Mouse (Mus musculus): ENCODE results near the gene Spata31d1d. TPM values are rescaled to one million over a fixed set of nuclear protein-coding genes. Genes with fewer than 3 reads are reported as not detected.
"Not testable (repeated sequence)": the region's sequence is repeated elsewhere in the genome, so short reads cannot be mapped to it uniquely, and the experiment has no call there.

Spata31d1d gene
- polyA plus RNA-seq, 1 experiment from 2014 or later, result not detected

GRCm38 (mm10) chr13:59726139-59726867 lies 5.2 kb downstream of the Spata31d1d start:
- Histone ChIP-seq H3K36me3 (ENCODE audit: control insufficient read depth, insufficient read depth, low read length) (no peaks in the 10 kb centered on the region), H3K27ac (ENCODE audit: low read depth, low read length) (no peak overlapping the region), H3K4me1 (ENCODE audit: control insufficient read depth, insufficient read depth, low read length) (no peaks in the 10 kb centered on the region), H3K4me3 (ENCODE audit: low read depth, low read length) (peak overlapping the region; percentile 8), H3K4me2 (peak overlapping the region; percentile 54), H3K9me3 (replicated peaks; ENCODE audit: control insufficient read depth, low read length) (no peaks in the 10 kb centered on the region), H3K9ac (ENCODE audit: low read depth, low read length) (0 out of 2 replicates have a peak overlapping the region, but pooled peaks have one; percentile 11), H3K27me3 (ENCODE audit: control insufficient read depth, insufficient read depth, low read length) (no peaks in the 10 kb centered on the region; the same call in 1 of the 2 replicates)
- 22% methylated on average over 28 of the region's 29 CpGs for WGBS (ENCODE audit: insufficient replicate concordance)
- no peak for ATAC-seq (replicated peaks; ENCODE audit: insufficient number of reproducible peaks, low FRiP score, low TSS enrichment)

GRCm38 (mm10) chr13:59722089-59722488 lies 9.5 kb downstream of the Spata31d1d start:
- H3K4me1 ChIP-seq (ENCODE audit: control insufficient read depth, insufficient read depth, low read length); H3K27me3 ChIP-seq (ENCODE audit: control insufficient read depth, insufficient read depth, low read length); H3K36me3 ChIP-seq (ENCODE audit: control insufficient read depth, insufficient read depth, low read length); ATAC-seq (replicated peaks; ENCODE audit: insufficient number of reproducible peaks, low FRiP score, low TSS enrichment); H3K9me3 ChIP-seq (replicated peaks; ENCODE audit: control insufficient read depth, low read length); H3K27ac ChIP-seq (ENCODE audit: low read depth, low read length); H3K4me3 ChIP-seq (ENCODE audit: low read depth, low read length); H3K4me2 ChIP-seq; H3K9ac ChIP-seq (ENCODE audit: low read depth, low read length): not testable (repeated sequence)
- WGBS (ENCODE audit: insufficient replicate concordance), result 76% methylated on average over 1 of the region's 1 CpGs

GRCm38 (mm10) chr13:59719475-59719874 lies 12.1 kb downstream of the Spata31d1d start:
- H3K9ac ChIP-seq (ENCODE audit: low read depth, low read length), result no peak overlapping the region
- H3K36me3 ChIP-seq (ENCODE audit: control insufficient read depth, insufficient read depth, low read length), result no peaks in the 10 kb centered on the region
- no peak overlapping the region for H3K27ac ChIP-seq (ENCODE audit: low read depth, low read length)
- H3K9me3 ChIP-seq (replicated peaks; ENCODE audit: control insufficient read depth, low read length), result no peaks in the 10 kb centered on the region
- H3K4me3 ChIP-seq (ENCODE audit: low read depth, low read length), result no peak overlapping the region
- ATAC-seq (replicated peaks; ENCODE audit: insufficient number of reproducible peaks, low FRiP score, low TSS enrichment), result no peak
- WGBS (ENCODE audit: insufficient replicate concordance), result 90% methylated on average over 1 of the region's 1 CpGs
- H3K4me1 ChIP-seq (ENCODE audit: control insufficient read depth, insufficient read depth, low read length), result peaks cover 6% of the 10 kb centered on the region; the same call in 1 of the 2 replicates
- no peak overlapping the region; the same call in 1 of the 2 replicates for H3K4me2 ChIP-seq
- no peaks in the 10 kb centered on the region for H3K27me3 ChIP-seq (ENCODE audit: control insufficient read depth, insufficient read depth, low read length)

GRCm38 (mm10) chr13:59718857-59719440 lies 12.6 kb downstream of the Spata31d1d start:
- not testable (repeated sequence) for H3K9ac ChIP-seq (ENCODE audit: low read depth, low read length); H3K27me3 ChIP-seq (ENCODE audit: control insufficient read depth, insufficient read depth, low read length); H3K9me3 ChIP-seq (replicated peaks; ENCODE audit: control insufficient read depth, low read length); H3K4me1 ChIP-seq (ENCODE audit: control insufficient read depth, insufficient read depth, low read length); H3K4me2 ChIP-seq; H3K27ac ChIP-seq (ENCODE audit: low read depth, low read length); H3K36me3 ChIP-seq (ENCODE audit: control insufficient read depth, insufficient read depth, low read length); H3K4me3 ChIP-seq (ENCODE audit: low read depth, low read length); ATAC-seq (replicated peaks; ENCODE audit: insufficient number of reproducible peaks, low FRiP score, low TSS enrichment)
- 36% methylated on average over 6 of the region's 6 CpGs for WGBS (ENCODE audit: insufficient replicate concordance)

GRCm38 (mm10) chr13:59713710-59714109 lies 17.8 kb downstream of the Spata31d1d start:
- Histone ChIP-seq H3K4me1 (ENCODE audit: control insufficient read depth, insufficient read depth, low read length) (no peaks in the 10 kb centered on the region), H3K4me2 (no peak overlapping the region), H3K9me3 (replicated peaks; ENCODE audit: control insufficient read depth, low read length) (no peaks in the 10 kb centered on the region), H3K27me3 (ENCODE audit: control insufficient read depth, insufficient read depth, low read length) (peaks cover 5% of the 10 kb centered on the region; the same call in 1 of the 2 replicates), H3K9ac (ENCODE audit: low read depth, low read length) (no peak overlapping the region), H3K36me3 (ENCODE audit: control insufficient read depth, insufficient read depth, low read length) (no peaks in the 10 kb centered on the region), H3K27ac (ENCODE audit: low read depth, low read length) (no peak overlapping the region), H3K4me3 (ENCODE audit: low read depth, low read length) (no peak overlapping the region)
- ATAC-seq (replicated peaks; ENCODE audit: insufficient number of reproducible peaks, low FRiP score, low TSS enrichment), result no peak
- 40% methylated on average over 3 of the region's 3 CpGs for WGBS (ENCODE audit: insufficient replicate concordance)

GRCm38 (mm10) chr13:59711984-59712383 lies 19.6 kb downstream of the Spata31d1d start, which contains the start of gene Spata31d1b:
Gene Spata31d1b (plus strand): TSS chr13:59712284.
- not testable (repeated sequence) for H3K9me3 ChIP-seq (replicated peaks; ENCODE audit: control insufficient read depth, low read length); H3K27ac ChIP-seq (ENCODE audit: low read depth, low read length); H3K36me3 ChIP-seq (ENCODE audit: control insufficient read depth, insufficient read depth, low read length); ATAC-seq (replicated peaks; ENCODE audit: insufficient number of reproducible peaks, low FRiP score, low TSS enrichment); H3K9ac ChIP-seq (ENCODE audit: low read depth, low read length); H3K27me3 ChIP-seq (ENCODE audit: control insufficient read depth, insufficient read depth, low read length); H3K4me3 ChIP-seq (ENCODE audit: low read depth, low read length); H3K4me2 ChIP-seq; H3K4me1 ChIP-seq (ENCODE audit: control insufficient read depth, insufficient read depth, low read length)
- WGBS (ENCODE audit: insufficient replicate concordance), result 67% methylated on average over 3 of the region's 3 CpGs

GRCm38 (mm10) chr13:59710230-59710629 lies 21.3 kb downstream of the Spata31d1d start, which contains the start of gene Spata31d1a:
Gene Spata31d1a (minus strand): TSS chr13:59710330.
- 80% methylated on average over 15 of the region's 15 CpGs for WGBS (ENCODE audit: insufficient replicate concordance)
- H3K27me3 ChIP-seq (ENCODE audit: control insufficient read depth, insufficient read depth, low read length), result peaks cover 5% of the 10 kb centered on the region; the same call in 1 of the 2 replicates
- no peak for ATAC-seq (replicated peaks; ENCODE audit: insufficient number of reproducible peaks, low FRiP score, low TSS enrichment)
- no peaks in the 10 kb centered on the region for H3K36me3 ChIP-seq (ENCODE audit: control insufficient read depth, insufficient read depth, low read length)
- no peak within 1 kb of the TSS for H3K9ac ChIP-seq (ENCODE audit: low read depth, low read length)
- H3K4me2 ChIP-seq, result no peak within 1 kb of the TSS
- H3K4me1 ChIP-seq (ENCODE audit: control insufficient read depth, insufficient read depth, low read length), result no peaks in the 10 kb centered on the region
- H3K9me3 ChIP-seq (replicated peaks; ENCODE audit: control insufficient read depth, low read length), result no peaks in the 10 kb centered on the region
- H3K27ac ChIP-seq (ENCODE audit: low read depth, low read length), result no peak within 1 kb of the TSS
- no peak within 1 kb of the TSS for H3K4me3 ChIP-seq (ENCODE audit: low read depth, low read length)

- no peaks in the 10 kb centered on the region; the same call in 1 of the 2 replicates for H3K27me3 ChIP-seq (ENCODE audit: control insufficient read depth, insufficient read depth, low read length)
- H3K4me3 ChIP-seq (ENCODE audit: low read depth, low read length), result no peak overlapping the region
- H3K4me1 ChIP-seq (ENCODE audit: control insufficient read depth, insufficient read depth, low read length), result peaks cover 7% of the 10 kb centered on the region
- 33% methylated on average over 12 of the region's 12 CpGs for WGBS (ENCODE audit: insufficient replicate concordance)
- no peak overlapping the region; the same call in 1 of the 2 replicates for H3K4me2 ChIP-seq
- no peak; the same call in 1 of the 2 replicates for ATAC-seq (replicated peaks; ENCODE audit: insufficient number of reproducible peaks, low FRiP score, low TSS enrichment)
- H3K9me3 ChIP-seq (replicated peaks; ENCODE audit: control insufficient read depth, low read length), result no peaks in the 10 kb centered on the region
- no peaks in the 10 kb centered on the region for H3K36me3 ChIP-seq (ENCODE audit: control insufficient read depth, insufficient read depth, low read length)
- H3K9ac ChIP-seq (ENCODE audit: low read depth, low read length), result no peak overlapping the region
- H3K27ac ChIP-seq (ENCODE audit: low read depth, low read length), result no peak overlapping the region
Measured at GRCm38 (mm10) chr13:59704562-59704961, 27.0 kb downstream of the Spata31d1d start.

All from heart, embryonic 11.5 days (tissue).